Mouse (Mus musculus) forebrain, embryonic 13.5 days (tissue): ENCODE data around the gene Ints6l. TPM values are rescaled to one million over a fixed set of nuclear protein-coding genes. Genes with fewer than 3 reads are reported as not detected.
A peak's percentile ranks its signal among the peaks of the same experiment; 100 is the strongest.

Source experiments
- ATAC-seq: fragments of 200-750 bp; cut with Nextera tagmentation; 2 replicates; pipeline ENCODE4 v1.8.0; 2017
- H3K27ac ChIP-seq: fragments of 300-500 bp; sonication (generic); 2 replicates; pipeline ENCODE4 v1.5.1; 2015; ENCODE audit warnings: inconsistent platforms, mild to moderate bottlenecking, moderate library complexity
- H3K27me3 ChIP-seq: fragments of 300-500 bp; sonication (generic); 2 replicates; pipeline ENCODE4 v1.6.1; 2015; ENCODE audit warnings: mild to moderate bottlenecking, inconsistent platforms
- H3K36me3 ChIP-seq: fragments of 300-500 bp; sonication (generic); 2 replicates; pipeline ENCODE4 v1.6.1; 2015; ENCODE audit warnings: mild to moderate bottlenecking, inconsistent platforms; ENCODE audit not compliant: poor library complexity, severe bottlenecking
- H3K4me1 ChIP-seq: fragments of 300-500 bp; sonication (generic); 2 replicates; pipeline ENCODE4 v1.6.1; 2015; ENCODE audit warnings: inconsistent platforms
- H3K4me2 ChIP-seq: fragments of 300-500 bp; sonication (generic); 2 replicates; pipeline ENCODE4 v1.6.1; 2015; ENCODE audit warnings: inconsistent platforms, mild to moderate bottlenecking, moderate library complexity
- H3K4me3 ChIP-seq: fragments of 300-500 bp; sonication (generic); 2 replicates; pipeline ENCODE4 v1.5.1; 2015; ENCODE audit warnings: mild to moderate bottlenecking, inconsistent platforms
- H3K9ac ChIP-seq: fragments of 300-500 bp; sonication (generic); 2 replicates; pipeline ENCODE4 v1.6.1; 2015; ENCODE audit warnings: mild to moderate bottlenecking, inconsistent platforms
- H3K9me3 ChIP-seq: fragments of 300-500 bp; sonication (generic); replicated peaks from 2 replicates; pipeline ENCODE4 v1.6.1; 2016; ENCODE audit warnings: inconsistent platforms
- WGBS: fragments of 180-500 bp; shearing (Covaris S2); methylation state at CpG from one replicate; pipeline ENCODE4 v1.1.7; 2015; 5-methylcytosine and 5-hydroxymethylcytosine counted together
- polyA plus RNA-seq: library from polyadenylated mRNA; unstranded; fragments of >200 nt; fragmentation: Nextera tagmentation; extraction: Ambion mirVana; gene quantifications from 2 replicates; pipeline ENCODE4 v1.2.1, GENCODE M21; 2015

The Ints6l gene
- 16.4 and 19.4 TPM in 2 replicates for polyA plus RNA-seq

GRCm38 (mm10) chrX:56454671-56455371 is at the start of gene Ints6l:
Gene Ints6l (plus strand): TSS chrX:56454857.
- H3K4me3 ChIP-seq = peak within 1 kb of the TSS; percentile 56
- 20% methylated on average over 19 of the region's 22 CpGs for WGBS

GRCm38 (mm10) chrX:56405482-56405881 is 49.2 kb upstream of the Ints6l start:
- Histone ChIP-seq H3K4me2 (no peak overlapping the region), H3K9ac (no peak overlapping the region), H3K27me3 (no peaks in the 10 kb centered on the region), H3K36me3 (no peaks in the 10 kb centered on the region), H3K27ac (no peak overlapping the region), H3K4me3 (no peak overlapping the region), H3K9me3 (no peaks in the 10 kb centered on the region), H3K4me1 (no peaks in the 10 kb centered on the region)
- WGBS = 70% methylated on average over 1 of the region's 1 CpGs
- no peak for ATAC-seq

More at GRCm38 (mm10) chrX:56454671-56455371, at the start of gene Ints6l:
- Histone ChIP-seq H3K4me1 (no peaks in the 10 kb centered on the region; the same call in 1 of the 2 replicates), H3K4me2 (peak within 1 kb of the TSS; percentile 61), H3K27ac (peak within 1 kb of the TSS; percentile 97), H3K36me3 (no peaks in the 10 kb centered on the region), H3K9me3 (no peaks in the 10 kb centered on the region), H3K9ac (peak within 1 kb of the TSS; percentile 75), H3K27me3 (no peaks in the 10 kb centered on the region)
- peak; percentile 89 for ATAC-seq

GRCm38 (mm10) chrX:56406128-56406527 is 48.5 kb upstream of the Ints6l start:
- H3K27me3 ChIP-seq = no peaks in the 10 kb centered on the region
- WGBS = 45% methylated on average over 5 of the region's 5 CpGs
- no peak overlapping the region for H3K27ac ChIP-seq
- no peaks in the 10 kb centered on the region for H3K36me3 ChIP-seq
- H3K4me2 ChIP-seq = no peak overlapping the region
- H3K4me1 ChIP-seq = no peaks in the 10 kb centered on the region
- no peaks in the 10 kb centered on the region for H3K9me3 ChIP-seq
- no peak overlapping the region for H3K9ac ChIP-seq
- ATAC-seq = no peak
- no peak overlapping the region for H3K4me3 ChIP-seq

- H3K4me1 ChIP-seq = no peaks in the 10 kb centered on the region
- no peak overlapping the region for H3K27ac ChIP-seq
- H3K9me3 ChIP-seq = no peaks in the 10 kb centered on the region
- H3K4me3 ChIP-seq = no peak overlapping the region
- H3K4me2 ChIP-seq = no peak overlapping the region
- no peaks in the 10 kb centered on the region for H3K27me3 ChIP-seq
- no peaks in the 10 kb centered on the region for H3K36me3 ChIP-seq
- WGBS = 77% methylated on average over 3 of the region's 3 CpGs
- H3K9ac ChIP-seq = no peak overlapping the region
- ATAC-seq = no peak
These were observed 38.4 kb upstream of the Ints6l start for GRCm38 (mm10) chrX:56416277-56416676.

- no peaks in the 10 kb centered on the region for H3K9me3 ChIP-seq
- H3K4me3 ChIP-seq = no peak overlapping the region
- no peaks in the 10 kb centered on the region for H3K4me1 ChIP-seq
- H3K27ac ChIP-seq = no peak overlapping the region
- no peaks in the 10 kb centered on the region for H3K36me3 ChIP-seq
- 74% methylated on average over 4 of the region's 4 CpGs for WGBS
- no peaks in the 10 kb centered on the region for H3K27me3 ChIP-seq
- no peak for ATAC-seq
- H3K4me2 ChIP-seq = no peak overlapping the region
- no peak overlapping the region for H3K9ac ChIP-seq
These were observed 37.1 kb upstream of the Ints6l start for GRCm38 (mm10) chrX:56417541-56417940.

GRCm38 (mm10) chrX:56430601-56431000 is 24.1 kb upstream of the Ints6l start:
- no peak for ATAC-seq
- Histone ChIP-seq H3K27ac (no peak overlapping the region), H3K4me3 (no peak overlapping the region), H3K4me2 (no peak overlapping the region), H3K4me1 (no peaks in the 10 kb centered on the region), H3K27me3 (no peaks in the 10 kb centered on the region), H3K36me3 (no peaks in the 10 kb centered on the region), H3K9me3 (no peaks in the 10 kb centered on the region), H3K9ac (no peak overlapping the region)
- 51% methylated on average over 2 of the region's 2 CpGs for WGBS

- no peaks in the 10 kb centered on the region for H3K27me3 ChIP-seq
- H3K36me3 ChIP-seq = no peaks in the 10 kb centered on the region
- no peak overlapping the region for H3K9ac ChIP-seq
- no peak overlapping the region for H3K4me3 ChIP-seq
- ATAC-seq = no peak
- no peak overlapping the region for H3K4me2 ChIP-seq
- H3K4me1 ChIP-seq = no peaks in the 10 kb centered on the region
- no peaks in the 10 kb centered on the region for H3K9me3 ChIP-seq
- 64% methylated on average over 7 of the region's 7 CpGs for WGBS
- no peak overlapping the region for H3K27ac ChIP-seq
These were observed 18.8 kb upstream of the Ints6l start for GRCm38 (mm10) chrX:56435758-56436283.

GRCm38 (mm10) chrX:56446487-56447428 is 7.9 kb upstream of the Ints6l start:
- no peak for ATAC-seq
- no peak overlapping the region for H3K27ac ChIP-seq
- H3K4me1 ChIP-seq = no peaks in the 10 kb centered on the region
- no peak overlapping the region for H3K4me2 ChIP-seq
- 80% methylated on average over 11 of the region's 11 CpGs for WGBS
- no peaks in the 10 kb centered on the region for H3K36me3 ChIP-seq
- no peaks in the 10 kb centered on the region for H3K27me3 ChIP-seq
- H3K9ac ChIP-seq = no peak overlapping the region
- no peaks in the 10 kb centered on the region for H3K9me3 ChIP-seq
- no peak overlapping the region for H3K4me3 ChIP-seq

GRCm38 (mm10) chrX:56447524-56448015 is 7.1 kb upstream of the Ints6l start, which contains the start of gene Gm2174:
Gene Gm2174 (plus strand): TSS chrX:56447965.
- Histone ChIP-seq H3K4me3 (no peak within 1 kb of the TSS), H3K27me3 (no peaks in the 10 kb centered on the region), H3K4me1 (no peaks in the 10 kb centered on the region), H3K36me3 (no peaks in the 10 kb centered on the region), H3K27ac (no peak within 1 kb of the TSS), H3K9me3 (no peaks in the 10 kb centered on the region), H3K9ac (no peak within 1 kb of the TSS), H3K4me2 (no peak within 1 kb of the TSS)
- ATAC-seq = no peak
- WGBS = 68% methylated on average over 4 of the region's 4 CpGs

GRCm38 (mm10) chrX:56455372-56456246 is 952 bp downstream of the Ints6l start:
- H3K27ac ChIP-seq = peak overlapping the region; percentile 97
- no peaks in the 10 kb centered on the region; the same call in 1 of the 2 replicates for H3K4me1 ChIP-seq
- peak overlapping the region; percentile 75 for H3K9ac ChIP-seq
- peak overlapping the region; percentile 61 for H3K4me2 ChIP-seq
- no peaks in the 10 kb centered on the region for H3K27me3 ChIP-seq
- H3K36me3 ChIP-seq = no peaks in the 10 kb centered on the region
- H3K9me3 ChIP-seq = no peaks in the 10 kb centered on the region
- peak overlapping the region; percentile 56 for H3K4me3 ChIP-seq
- peak; percentile 96 for ATAC-seq
- WGBS = 25% methylated on average over 63 of the region's 65 CpGs

GRCm38 (mm10) chrX:56456379-56456778 is 1.7 kb downstream of the Ints6l start:
- Histone ChIP-seq H3K9ac (peak overlapping the region; percentile 75), H3K27ac (peak overlapping the region; percentile 97), H3K4me1 (no peaks in the 10 kb centered on the region; the same call in 1 of the 2 replicates), H3K36me3 (no peaks in the 10 kb centered on the region), H3K4me2 (peak overlapping the region; percentile 61), H3K4me3 (peak overlapping the region; percentile 56), H3K9me3 (no peaks in the 10 kb centered on the region), H3K27me3 (no peaks in the 10 kb centered on the region)
- 21% methylated on average over 8 of the region's 8 CpGs for WGBS
- peak; percentile 28 for ATAC-seq
